Mouse (Mus musculus) intestine, postnatal 0 days (tissue): Measurements from ENCODE around the gene Tmem259. TPM values are rescaled to one million over a fixed set of nuclear protein-coding genes. Genes with fewer than 3 reads are reported as not detected.

Experiments used
- ATAC-seq: fragments of 200-750 bp; cut with Nextera tagmentation; 2 replicates; pipeline ENCODE4 v1.8.0; 2017; ENCODE audit warnings: mild to moderate bottlenecking, moderate TSS enrichment, moderate library complexity
- H3K27ac ChIP-seq: fragments of 300-500 bp; sonication (generic); 2 replicates; pipeline ENCODE4 v1.5.1; 2014; ENCODE audit warnings: mild to moderate bottlenecking, low read depth, low read length, moderate library complexity
- H3K27me3 ChIP-seq: fragments of 300-500 bp; sonication (generic); replicated peaks from 2 replicates; pipeline ENCODE4 v1.6.1; 2014; ENCODE audit warnings: low read length, mixed read lengths; ENCODE audit not compliant: control insufficient read depth, insufficient read depth
- H3K36me3 ChIP-seq: fragments of 300-500 bp; sonication (generic); 2 replicates; pipeline ENCODE4 v1.6.1; 2014; ENCODE audit warnings: mild to moderate bottlenecking, moderate library complexity; ENCODE audit not compliant: control insufficient read depth, insufficient read depth
- H3K4me1 ChIP-seq: fragments of 300-500 bp; sonication (generic); replicated peaks from 2 replicates; pipeline ENCODE4 v1.6.1; 2014; ENCODE audit warnings: antibody characterized with exemption, low read length, mixed read lengths; ENCODE audit not compliant: control insufficient read depth, insufficient read depth
- H3K4me2 ChIP-seq: fragments of 300-500 bp; sonication (generic); replicated peaks from 2 replicates; pipeline ENCODE4 v1.6.1; 2014; ENCODE audit warnings: low read depth, mild to moderate bottlenecking, moderate library complexity
- H3K4me3 ChIP-seq: fragments of 300-500 bp; sonication (generic); 2 replicates; pipeline ENCODE4 v1.5.1; 2014; ENCODE audit warnings: low read depth, low read length
- H3K9ac ChIP-seq: fragments of 300-500 bp; sonication (generic); 2 replicates; pipeline ENCODE4 v1.6.1; 2014; ENCODE audit warnings: mild to moderate bottlenecking, low read depth, low read length
- H3K9me3 ChIP-seq: fragments of 300-500 bp; sonication (generic); 2 replicates; pipeline ENCODE4 v1.6.1; 2016; ENCODE audit warnings: mixed run types; ENCODE audit not compliant: control insufficient read depth
- CTCF ChIP-seq: sonication (generic); IDR thresholded peaks from 2 replicates; pipeline ENCODE4 v1.5.1; 2016; ENCODE audit warnings: low read depth, mild to moderate bottlenecking, control low read depth, antibody characterized with exemption, moderate library complexity
- WGBS: fragments of 180-500 bp; shearing (Covaris S2); extraction: QIAGEN DNeasy Blood & Tissue Kit; methylation state at CpG from one replicate; pipeline ENCODE4 v1.1.7; 2014; 5-methylcytosine and 5-hydroxymethylcytosine counted together
- polyA plus RNA-seq: library from polyadenylated mRNA; unstranded; fragments of >200 nt; fragmentation: Nextera tagmentation; extraction: Ambion mirVana; gene quantifications from 2 replicates; pipeline ENCODE4 v1.2.1, GENCODE M21; 2015

Gene Tmem259
- polyA plus RNA-seq, 1 experiment from 2014 or later, result 24.7 TPM

DNA sequence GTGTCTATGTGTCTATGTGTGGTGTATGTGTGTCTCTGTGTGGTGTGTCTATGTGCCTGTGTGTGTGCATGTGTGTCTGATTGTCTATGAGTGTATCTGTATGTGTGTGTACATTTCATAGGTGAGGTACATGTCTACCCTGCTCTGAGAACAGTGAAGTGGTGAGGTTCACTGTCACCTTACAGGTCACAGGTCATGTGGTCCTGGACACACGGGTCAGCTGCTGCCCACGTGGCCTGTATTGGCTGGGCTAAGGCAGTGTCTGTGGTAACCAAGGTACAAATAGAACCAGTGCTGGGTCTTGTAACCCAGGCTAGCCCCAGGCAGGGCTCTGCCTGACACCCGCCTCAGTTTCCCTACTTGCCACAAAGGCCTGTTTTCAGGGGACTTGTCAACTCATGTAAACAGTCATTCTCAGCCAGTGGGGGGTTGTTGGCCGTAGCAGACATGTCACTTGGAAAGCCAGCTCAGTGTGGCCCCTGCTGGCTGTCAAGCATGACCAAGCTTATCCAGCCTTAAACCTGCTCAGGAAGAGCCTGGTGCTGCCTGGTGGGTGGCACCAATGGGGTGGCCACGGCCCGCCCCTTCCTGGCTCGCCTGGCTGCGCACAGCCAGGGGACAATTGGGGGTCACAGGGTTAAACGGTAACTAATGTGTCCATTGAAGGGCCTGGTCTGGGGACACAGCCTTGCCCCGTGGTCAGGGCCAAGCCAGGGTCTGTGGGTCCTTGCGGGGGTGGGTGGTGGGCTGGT, 46.2 kb downstream of the Tmem259 start:
- Histone ChIP-seq H3K4me2 (peak overlapping the region; percentile 55; the same call in 1 of the 2 replicates), H3K36me3 (peaks cover 37% of the 10 kb centered on the region), H3K27me3 (no peaks in the 10 kb centered on the region), H3K4me1 (peaks cover 23% of the 10 kb centered on the region), H3K27ac (peak overlapping the region; percentile 89), H3K4me3 (no peak overlapping the region), H3K9ac (no peak overlapping the region), H3K9me3 (no peaks in the 10 kb centered on the region)
- no peak for TF ChIP-seq CTCF
- no peak for ATAC-seq
- WGBS, result 66% methylated on average over 11 of the region's 11 CpGs

DNA sequence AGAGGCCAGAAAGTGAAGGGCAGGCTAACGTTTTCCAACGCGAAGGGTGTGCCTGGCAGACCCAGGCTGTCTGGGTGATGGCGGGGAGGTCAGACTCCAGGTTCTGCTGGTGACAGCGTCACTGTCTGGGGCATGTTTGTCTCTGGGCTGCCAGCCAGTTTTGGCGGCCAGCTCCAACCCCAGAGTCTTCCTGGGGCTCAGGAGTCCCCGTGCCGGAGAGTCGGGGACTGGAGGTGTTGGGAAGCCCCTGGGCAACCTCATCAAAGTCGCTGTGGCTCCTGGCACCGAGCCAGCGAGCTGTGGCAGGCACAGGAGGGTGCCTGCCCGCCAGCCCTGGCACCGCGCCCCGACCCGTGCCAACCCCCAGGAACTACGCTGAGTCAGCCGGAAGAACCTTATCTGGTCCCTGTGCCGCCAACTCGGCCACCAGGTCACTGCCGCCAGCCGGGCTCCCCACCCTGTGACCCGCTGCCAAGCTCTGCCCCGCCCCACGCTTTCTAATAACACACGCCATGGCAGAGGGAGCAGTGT, 47.2 kb downstream of the Tmem259 start:
- H3K36me3 ChIP-seq, result peaks cover 35% of the 10 kb centered on the region
- no peaks in the 10 kb centered on the region for H3K9me3 ChIP-seq
- no peak overlapping the region for H3K4me3 ChIP-seq
- H3K9ac ChIP-seq, result no peak overlapping the region; the same call in 1 of the 2 replicates
- 29% methylated on average over 27 of the region's 27 CpGs for WGBS
- no peaks in the 10 kb centered on the region for H3K27me3 ChIP-seq
- H3K4me1 ChIP-seq, result peaks cover 26% of the 10 kb centered on the region
- H3K27ac ChIP-seq, result peak overlapping the region; percentile 89
- no peak for TF ChIP-seq CTCF
- peak overlapping the region; percentile 55 for H3K4me2 ChIP-seq
- peak; percentile 79 for ATAC-seq

DNA sequence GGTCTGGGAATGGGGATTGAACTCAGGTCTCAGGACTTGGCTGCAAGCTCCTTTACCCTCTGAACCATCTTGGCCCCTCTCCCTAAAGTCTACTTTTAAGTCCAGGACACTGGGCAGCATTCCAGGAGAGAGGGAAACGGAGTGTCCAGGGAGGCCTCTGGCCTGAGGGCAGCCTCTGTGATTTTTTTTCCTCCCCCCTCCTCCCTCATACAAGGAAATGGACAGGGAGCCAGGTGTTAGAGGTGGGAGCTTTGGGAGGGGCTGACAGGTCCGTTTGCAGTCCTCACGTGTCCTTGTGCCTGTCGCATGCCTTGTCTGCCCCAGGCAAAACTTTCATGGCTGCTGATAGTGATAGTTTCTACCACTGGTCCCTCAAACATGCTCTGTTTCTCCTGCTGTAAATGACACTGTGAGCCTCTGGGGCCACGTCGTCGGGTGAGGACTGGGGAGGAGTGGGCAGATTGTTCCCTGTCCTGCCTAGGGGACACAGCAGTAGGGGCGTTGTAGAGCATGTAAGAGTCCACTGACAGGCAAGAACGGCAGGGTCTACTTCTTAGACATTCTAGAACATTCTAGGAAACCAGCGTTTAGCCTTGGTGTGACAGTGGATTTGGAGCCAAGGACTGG, 47.7 kb downstream of the Tmem259 start:
- Histone ChIP-seq H3K4me3 (no peak overlapping the region), H3K4me2 (peak overlapping the region; percentile 55), H3K27ac (peak overlapping the region; percentile 89), H3K27me3 (no peaks in the 10 kb centered on the region), H3K9ac (no peak overlapping the region), H3K9me3 (no peaks in the 10 kb centered on the region), H3K36me3 (peaks cover 35% of the 10 kb centered on the region), H3K4me1 (peaks cover 26% of the 10 kb centered on the region)
- ATAC-seq, result peak; percentile 25
- TF ChIP-seq CTCF, result no peak
- 23% methylated on average over 10 of the region's 10 CpGs for whole genome bisulfite sequencing

DNA sequence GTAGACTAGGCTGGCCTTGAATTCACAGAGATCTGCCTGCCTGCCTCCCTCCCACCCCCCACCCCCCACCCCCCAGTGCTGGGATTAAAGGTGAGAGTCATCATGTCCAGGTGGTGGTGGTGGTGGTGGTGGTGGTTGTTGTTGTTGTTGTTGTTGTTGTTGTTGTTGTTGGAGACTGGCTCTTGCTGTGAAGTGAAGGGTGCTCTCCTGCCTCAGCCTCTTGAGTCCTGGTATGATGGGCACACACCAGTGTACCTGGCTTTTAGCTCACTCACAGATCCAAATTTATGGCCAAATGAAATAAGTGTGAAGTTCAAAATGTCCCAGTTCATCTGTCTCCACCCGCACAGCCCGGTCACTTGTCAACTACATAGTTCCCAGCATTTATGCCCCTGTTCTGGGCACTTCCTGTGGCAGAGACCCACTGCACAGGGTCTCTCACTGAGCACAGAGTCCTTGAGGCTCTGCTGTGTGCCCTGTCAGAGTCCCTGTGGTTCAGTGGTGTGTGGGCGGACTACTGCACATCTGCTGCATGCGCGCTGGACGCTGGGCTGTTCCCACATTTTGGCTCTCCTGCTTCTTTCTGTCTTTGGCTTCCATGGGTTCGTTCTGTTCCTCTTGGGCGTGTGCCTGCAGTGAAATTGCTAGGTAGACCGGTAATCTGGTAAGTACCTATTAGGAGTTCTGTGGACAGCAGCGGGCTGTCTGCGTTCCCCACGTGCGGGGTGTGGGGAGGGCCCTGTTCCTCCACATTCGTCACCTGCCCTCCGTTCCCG, 49.1 kb downstream of the Tmem259 start:
- H3K27ac ChIP-seq, result peak overlapping the region; percentile 62
- no peaks in the 10 kb centered on the region for H3K27me3 ChIP-seq
- H3K4me1 ChIP-seq, result peaks cover 24% of the 10 kb centered on the region

DNA sequence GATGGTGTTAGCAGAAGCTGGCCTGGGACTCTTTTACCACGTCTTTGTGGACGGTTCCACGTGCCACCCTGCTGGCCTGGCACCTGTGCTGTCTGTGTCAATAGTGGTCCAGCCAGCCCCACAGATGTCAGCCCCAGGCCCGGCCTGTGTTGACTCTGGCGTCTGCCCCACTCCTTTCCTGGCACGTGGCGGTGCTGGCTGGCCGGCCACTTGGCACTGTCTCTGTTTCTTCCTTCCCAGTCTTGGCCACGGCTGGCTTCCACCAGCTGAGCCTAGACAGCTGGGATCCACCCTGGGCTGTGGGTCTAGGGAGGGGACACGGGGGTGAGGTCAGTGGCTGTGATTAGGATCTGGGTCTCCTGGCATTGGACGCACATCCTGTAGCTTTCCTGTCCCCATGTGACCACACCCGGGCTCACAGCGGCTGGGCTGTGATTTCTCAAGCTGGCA, 49.8 kb downstream of the Tmem259 start:
- Histone ChIP-seq H3K4me2 (no peak overlapping the region; the same call in 1 of the 2 replicates), H3K4me1 (peaks cover 18% of the 10 kb centered on the region)

More for the DNA sequence above, 49.1 kb downstream of the Tmem259 start:
- ATAC-seq, result no peak
- 78% methylated on average over 16 of the region's 16 CpGs for WGBS
- Histone ChIP-seq H3K4me3 (no peak overlapping the region), H3K4me2 (no peak overlapping the region; the same call in 1 of the 2 replicates), H3K9me3 (no peaks in the 10 kb centered on the region), H3K36me3 (peaks cover 40% of the 10 kb centered on the region), H3K9ac (no peak overlapping the region)
- no peak for TF ChIP-seq CTCF

More for the DNA sequence above, 49.8 kb downstream of the Tmem259 start:
- Histone ChIP-seq H3K27me3 (no peaks in the 10 kb centered on the region), H3K4me3 (no peak overlapping the region), H3K36me3 (peaks cover 40% of the 10 kb centered on the region), H3K9me3 (no peaks in the 10 kb centered on the region), H3K27ac (peak overlapping the region; percentile 62), H3K9ac (no peak overlapping the region; the same call in 1 of the 2 replicates)
- no peak for ATAC-seq
- TF ChIP-seq CTCF, result no peak
- WGBS, result 29% methylated on average over 13 of the region's 13 CpGs
